Mouse (Mus musculus) layer of hippocampus, postnatal 14 days (tissue): ENCODE measurements around the gene Prpf38b. TPM values are rescaled to one million over a fixed set of nuclear protein-coding genes. Genes with fewer than 3 reads are reported as not detected.
"Not testable (repeated sequence)": the region's sequence is repeated elsewhere in the genome, so short reads cannot be mapped to it uniquely, and the experiment has no call there.

Experiments
- DNase-seq, 2 experiments: peaks; one replicate each; pipeline ENCODE4 v3.0.0; 2021 to 2022; ENCODE audit warnings: low spot score in 2 of 2, mixed read lengths in 1 of 2
- total RNA-seq, 2 experiments: library from RNA; stranded (reverse); gene quantifications; 2 replicates each; pipeline ENCODE4 v1.2.3; 2021

The Prpf38b gene
- total RNA-seq, 2 experiments from 2014 or later, result 46.4 to 52.6 TPM

- no peak for DNase-seq
Measured at GRCm38 (mm10) chr3:108863091-108863490, 48.4 kb downstream of the Prpf38b start.

- not testable (repeated sequence) for DNase-seq
Measured at GRCm38 (mm10) chr3:108862282-108862681, 49.2 kb downstream of the Prpf38b start.

GRCm38 (mm10) chr3:108860786-108861185 is 50.7 kb downstream of the Prpf38b start:
- no peak for DNase-seq

- peak; percentile 37 to 69 for DNase-seq
Measured at GRCm38 (mm10) chr3:108858231-108858770, 53.2 kb downstream of the Prpf38b start.

- no peak for DNase-seq
Measured at GRCm38 (mm10) chr3:108857714-108858113, 53.8 kb downstream of the Prpf38b start.

- DNase-seq, result no peak
Measured at GRCm38 (mm10) chr3:108857124-108857470, 54.4 kb downstream of the Prpf38b start.

GRCm38 (mm10) chr3:108856386-108857123 is 55.0 kb downstream of the Prpf38b start:
- DNase-seq, result no peak

GRCm38 (mm10) chr3:108855864-108856263 is 55.7 kb downstream of the Prpf38b start:
- peak; percentile 30 to 45 for DNase-seq

- peak; percentile 70 to 88 for DNase-seq
Measured at GRCm38 (mm10) chr3:108855371-108855770, 56.2 kb downstream of the Prpf38b start.

GRCm38 (mm10) chr3:108853266-108853665 is 58.3 kb downstream of the Prpf38b start:
- DNase-seq, result no peak

Other genes with a start within 250 kb of the Prpf38b start
- 10 to 100 TPM; 16.1 to 18.0 TPM for gene Gpsm2, start 189.4 kb downstream of the Prpf38b start, total RNA-seq
- gene Aknad1, start 172.1 kb downstream of the Prpf38b start, total RNA-seq, result under 1 TPM in 1 of 2 experiments, not detected in 1; 0.14 TPM
- 10 to 100 TPM; 26.7 to 33.5 TPM for gene Stxbp3, start 71.2 kb downstream of the Prpf38b start, total RNA-seq
- under 1 TPM in 1 of 2 experiments, not detected in 1; 0.12 TPM for gene Fndc7, start 21.7 kb downstream of the Prpf38b start, total RNA-seq
- 1 to 10 TPM; 2.0 to 2.2 TPM for gene Henmt1, start 28.1 kb upstream of the Prpf38b start, total RNA-seq
- not detected for gene Gm9857, start 28.7 kb upstream of the Prpf38b start, total RNA-seq
- 10 to 100 TPM; 41.6 to 41.9 TPM for gene Fam102b, start 115.9 kb upstream of the Prpf38b start, total RNA-seq
- not detected for gene Slc25a54, start 168.7 kb upstream of the Prpf38b start, total RNA-seq
- gene Slc25a24, start 211.4 kb upstream of the Prpf38b start, total RNA-seq, result 1 to 10 TPM; 4.1 to 4.3 TPM